Mouse (Mus musculus) right cerebral cortex, adult 18-20 months (tissue): ENCODE data around the gene Tpst2.
A peak's percentile ranks its signal among the peaks of the same experiment; 100 is the strongest.

Experiments
- DNase-seq: peaks from one replicate; pipeline ENCODE4 v3.0.0; 2022; ENCODE audit warnings: mixed read lengths

Tpst2 gene

GRCm38 (mm10) chr5:112276267-112276873 is at the start of gene Tpst2:
Gene Tpst2 (plus strand): TSS chr5:112276691.
- DNase-seq, result peak; percentile 100

- peak; percentile 81 for DNase-seq
These were observed 49.1 kb upstream of the Tpst2 start for GRCm38 (mm10) chr5:112227354-112227753.

GRCm38 (mm10) chr5:112227898-112228239 is 48.6 kb upstream of the Tpst2 start:
- no peak for DNase-seq

- DNase-seq, result peak; percentile 80
These were observed 48.0 kb upstream of the Tpst2 start for GRCm38 (mm10) chr5:112228240-112229076.

- no peak for DNase-seq
These were observed 40.7 kb upstream of the Tpst2 start for GRCm38 (mm10) chr5:112235806-112236205.

GRCm38 (mm10) chr5:112236631-112237030 is 39.9 kb upstream of the Tpst2 start:
- DNase-seq, result no peak

- DNase-seq, result no peak
These were observed 39.1 kb upstream of the Tpst2 start for GRCm38 (mm10) chr5:112237439-112237838.

GRCm38 (mm10) chr5:112237866-112238570 is 38.5 kb upstream of the Tpst2 start:
- no peak for DNase-seq

- no peak for DNase-seq
These were observed 37.6 kb upstream of the Tpst2 start for GRCm38 (mm10) chr5:112238781-112239482.

- DNase-seq, result peak; percentile 83
These were observed 35.7 kb upstream of the Tpst2 start for GRCm38 (mm10) chr5:112240761-112241160.

- DNase-seq, result no peak
These were observed 34.6 kb upstream of the Tpst2 start for GRCm38 (mm10) chr5:112241849-112242248.

- no peak for DNase-seq
These were observed 34.1 kb upstream of the Tpst2 start for GRCm38 (mm10) chr5:112242361-112242778.

GRCm38 (mm10) chr5:112243041-112243440 is 33.5 kb upstream of the Tpst2 start:
- DNase-seq, result no peak

GRCm38 (mm10) chr5:112243539-112244274 is 32.8 kb upstream of the Tpst2 start:
- DNase-seq, result no peak

GRCm38 (mm10) chr5:112244275-112244562 is 32.3 kb upstream of the Tpst2 start:
- DNase-seq, result no peak

GRCm38 (mm10) chr5:112244890-112245615 is 31.4 kb upstream of the Tpst2 start:
- DNase-seq, result no peak

- DNase-seq, result no peak
These were observed 29.1 kb upstream of the Tpst2 start for GRCm38 (mm10) chr5:112247399-112247798.

- DNase-seq, result no peak
These were observed 27.4 kb upstream of the Tpst2 start for GRCm38 (mm10) chr5:112249106-112249505.

GRCm38 (mm10) chr5:112252400-112252799 is 24.1 kb upstream of the Tpst2 start, which contains the start of gene Cryba4:
Gene Cryba4 (minus strand): TSS chr5:112252518.
- no peak for DNase-seq

GRCm38 (mm10) chr5:112253169-112253568 is 23.3 kb upstream of the Tpst2 start:
- no peak for DNase-seq

- peak; percentile 74 for DNase-seq
These were observed 22.1 kb upstream of the Tpst2 start for GRCm38 (mm10) chr5:112254282-112254806.
